Mouse (Mus musculus) small intestine, adult 2 months (tissue): ENCODE results near the gene Plbd2.

Experiments
- CTCF ChIP-seq: fragments of 200-500 bp; IDR thresholded peaks from 2 replicates; pipeline ENCODE4 v1.5.1; 2012; ENCODE audit warnings: low read depth, mild to moderate bottlenecking, control low read depth, inconsistent platforms, low read length, moderate library complexity, mixed read lengths; ENCODE audit not compliant: insufficient replicate concordance, insufficient read length; ENCODE audit errors: extremely low read depth
- POLR2A ChIP-seq: fragments of 200-500 bp; IDR thresholded peaks from 2 replicates; pipeline ENCODE4 v1.6.1; 2012; ENCODE audit warnings: low read depth, mild to moderate bottlenecking, control low read depth, inconsistent platforms, low read length, moderate library complexity

DNA sequence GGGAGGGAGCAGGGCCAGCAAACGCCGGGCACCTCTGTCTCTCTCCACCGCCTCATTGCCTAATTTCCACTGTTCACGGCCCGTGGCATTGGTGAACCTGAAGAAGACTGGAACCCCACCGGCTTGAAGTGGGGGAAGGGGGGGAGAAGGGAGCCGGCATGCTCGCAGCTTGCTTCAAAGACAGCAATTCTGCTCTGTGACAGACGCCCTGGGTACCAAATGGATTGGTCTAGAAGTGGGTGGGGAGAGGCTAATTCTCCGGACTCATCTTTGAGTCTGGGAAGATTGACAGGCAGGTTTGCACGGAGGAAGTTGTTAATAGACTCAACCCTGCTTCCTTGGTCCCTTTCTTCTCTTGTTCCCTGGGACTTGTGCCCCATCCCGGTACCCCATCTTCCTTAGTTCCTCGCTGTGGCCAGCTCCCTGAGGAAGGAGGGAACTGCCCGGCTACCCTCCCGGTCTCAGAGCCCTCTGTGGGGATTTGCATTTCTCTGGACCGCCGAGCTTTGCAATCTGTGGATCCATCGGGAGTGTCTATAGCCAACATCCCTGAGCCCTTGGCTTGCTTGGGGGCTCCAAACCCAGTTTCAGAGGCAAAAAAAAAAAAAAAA, 66.4 kb downstream of the Plbd2 start:
- no peak for TF ChIP-seq CTCF
- TF ChIP-seq POLR2A: no peak
